ENCODE assay signal across 23 mouse cellular contexts in genomic region chr2:152129778-152130177, GRCm38 (mm10). TPM values are rescaled to one million over a fixed set of nuclear protein-coding genes. Genes with fewer than 3 reads are reported as not detected.
DNase-seq lines count a peak whose midpoint lies in the region; ATAC-seq lines count a peak whose summit lies in the region.
"Had no signal": no experiment of that assay in that cellular context is flagged by ENCODE, and none has a peak within 500 bp of the region (broad histone marks: within the 10 kb centered on the region; RNA-seq: fewer than 3 reads in every experiment).

No protein-coding gene starts in this region.

- DNase-seq in frontal cortex, postnatal 10 days (ENCODE audit: low spot score in 2 of 2): no peak
- peak; percentile 46 for DNase-seq in left cerebral cortex, adult 11 months (ENCODE audit: low spot score)
- no peak for DNase-seq in left cerebral cortex, postnatal 14 days (ENCODE audit: low spot score in 2 of 2)
- peak; percentile 81 for DNase-seq in right cerebral cortex, adult 18-20 months
- no peak for DNase-seq in right cerebral cortex, postnatal 25 days
- DNase-seq in brain, adult 2 months (ENCODE audit: low read depth, low spot score): peak; percentile 83
- DNase-seq in layer of hippocampus, adult 9-11 months: no peak
- DNase-seq: adrenal gland, adult 8-10 months; adrenal gland, postnatal 25 days; cerebellum, adult 18-20 months; cerebellum, adult 9-10 months; cerebellum, postnatal 14 days; forebrain, postnatal 0 days; gastrocnemius, adult 2 months; gastrocnemius, postnatal 14 days; heart, adult 11 months had no signal

- ATAC-seq in frontal cortex, adult (ENCODE audit: low TSS enrichment): peak; percentile 98
- ATAC-seq: activated CD4-positive, CD25-positive, alpha-beta regulatory T cell, adult 4 months; forebrain, embryonic 13.5 days; forebrain, postnatal 0 days had no signal

- intact Hi-C loops in left cerebral cortex, postnatal 14 days (cut with DNase I): no loop called here

RNA-seq across cellular contexts. Expression of gene Tcf15, which starts 13.6 kb away (rescaled TPM):
- 1 to 10 TPM in 1 of 2 experiments, under 1 TPM in 1; 0.75 to 1.2 TPM for total RNA-seq in left cerebral cortex, postnatal 14 days (2021)

RNA-seq across cellular contexts. Expression of gene Srxn1, which starts 24.5 kb away (rescaled TPM):
- 10 to 100 TPM; 58.4 to 62.4 TPM for total RNA-seq in left cerebral cortex, postnatal 14 days (2021)

RNA-seq across cellular contexts. Expression of gene Scrt2, which starts 48.4 kb away (rescaled TPM):
- 1 to 10 TPM; 9.0 to 9.1 TPM for total RNA-seq in left cerebral cortex, postnatal 14 days (2021)
- total RNA-seq: gastrocnemius, adult 2 months; gastrocnemius, postnatal 4 days; heart, adult 8-10 months; heart, postnatal 25 days; hematopoietic stem cell, adult 5-6 weeks had no signal

Comparison
In these comparisons a context has a peak if more than half of its experiments do, and no peak if none do; other contexts are left out.
1. DNase-seq: peak in left cerebral cortex, adult 11 months (single experiment), right cerebral cortex, adult 18-20 months (single experiment) and brain, adult 2 months (single experiment); none in frontal cortex, postnatal 10 days (0 of 2), left cerebral cortex, postnatal 14 days (0 of 2), right cerebral cortex, postnatal 25 days (single experiment) and layer of hippocampus, adult 9-11 months (single experiment).